Mouse (Mus musculus) cerebellum, adult 11 months (tissue): ENCODE measurements around the gene Cbfa2t2.
A peak's percentile ranks its signal among the peaks of the same experiment; 100 is the strongest.
"Not testable (repeated sequence)": the region's sequence is repeated elsewhere in the genome, so short reads cannot be mapped to it uniquely, and the experiment has no call there.

Experiments
- DNase-seq: peaks from one replicate; pipeline ENCODE4 v3.0.0; 2022

The Cbfa2t2 gene

GRCm38 (mm10) chr2:154474251-154475061 lies 38.2 kb downstream of the Cbfa2t2 start:
- no peak for DNase-seq

GRCm38 (mm10) chr2:154475062-154475349 lies 38.7 kb downstream of the Cbfa2t2 start:
- no peak for DNase-seq

- DNase-seq = no peak
These were observed 39.6 kb downstream of the Cbfa2t2 start for GRCm38 (mm10) chr2:154475861-154476260.

- no peak for DNase-seq
These were observed 40.7 kb downstream of the Cbfa2t2 start for GRCm38 (mm10) chr2:154477028-154477427.

- no peak for DNase-seq
These were observed 55.5 kb downstream of the Cbfa2t2 start for GRCm38 (mm10) chr2:154491788-154492187.

- DNase-seq = not testable (repeated sequence)
These were observed 57.3 kb downstream of the Cbfa2t2 start for GRCm38 (mm10) chr2:154493559-154493958.

GRCm38 (mm10) chr2:154495021-154495420 lies 58.7 kb downstream of the Cbfa2t2 start:
- DNase-seq = peak; percentile 29

GRCm38 (mm10) chr2:154498571-154498970 lies 62.3 kb downstream of the Cbfa2t2 start:
- DNase-seq = peak; percentile 53

- DNase-seq = no peak
These were observed 63.5 kb downstream of the Cbfa2t2 start for GRCm38 (mm10) chr2:154499717-154500247.

- no peak for DNase-seq
These were observed 64.5 kb downstream of the Cbfa2t2 start for GRCm38 (mm10) chr2:154500758-154501157.

GRCm38 (mm10) chr2:154507076-154507475 lies 70.8 kb downstream of the Cbfa2t2 start:
- DNase-seq = no peak

GRCm38 (mm10) chr2:154507566-154508283 lies 71.4 kb downstream of the Cbfa2t2 start:
- DNase-seq = peak; percentile 42

GRCm38 (mm10) chr2:154508450-154508849 lies 72.2 kb downstream of the Cbfa2t2 start:
- DNase-seq = no peak

GRCm38 (mm10) chr2:154510141-154510540 lies 73.9 kb downstream of the Cbfa2t2 start:
- no peak for DNase-seq

- no peak for DNase-seq
These were observed 80.7 kb downstream of the Cbfa2t2 start for GRCm38 (mm10) chr2:154516944-154517343.

- DNase-seq = no peak
These were observed 81.1 kb downstream of the Cbfa2t2 start for GRCm38 (mm10) chr2:154517424-154517823.

GRCm38 (mm10) chr2:154521449-154521848 lies 85.2 kb downstream of the Cbfa2t2 start:
- no peak for DNase-seq

- no peak for DNase-seq
These were observed 86.1 kb downstream of the Cbfa2t2 start for GRCm38 (mm10) chr2:154522334-154522733.

GRCm38 (mm10) chr2:154525285-154525684 lies 89.0 kb downstream of the Cbfa2t2 start:
- DNase-seq = no peak

GRCm38 (mm10) chr2:154526531-154526930 lies 90.2 kb downstream of the Cbfa2t2 start:
- DNase-seq = no peak

GRCm38 (mm10) chr2:154532888-154533287 lies 96.6 kb downstream of the Cbfa2t2 start:
- no peak for DNase-seq

GRCm38 (mm10) chr2:154534704-154535270 lies 98.5 kb downstream of the Cbfa2t2 start:
- DNase-seq = no peak

GRCm38 (mm10) chr2:154538310-154538709 lies 102.0 kb downstream of the Cbfa2t2 start:
- no peak for DNase-seq

- no peak for DNase-seq
These were observed 102.4 kb downstream of the Cbfa2t2 start for GRCm38 (mm10) chr2:154538710-154539109.
